ENCODE assay signal across 17 mouse cellular contexts in the genomic region with DNA sequence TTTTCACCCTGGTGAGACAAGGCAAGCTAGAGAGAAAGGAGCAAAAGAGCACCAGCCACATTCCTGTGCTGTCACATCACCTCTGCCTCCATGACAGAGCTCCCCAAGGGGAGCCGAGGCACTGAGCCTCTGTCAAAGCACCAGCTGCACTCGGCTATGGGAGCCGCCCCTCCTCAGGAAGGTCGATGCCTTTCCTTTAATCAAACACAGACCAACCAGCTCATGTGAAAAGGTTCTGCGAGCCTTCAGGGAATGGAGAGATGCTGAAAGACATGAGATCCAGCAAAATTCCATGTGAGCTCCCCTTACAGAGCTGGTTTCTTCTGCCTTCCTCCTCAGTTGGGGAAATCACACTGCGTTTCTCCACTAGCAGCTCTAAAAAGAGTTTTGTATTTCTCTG.
A peak's percentile ranks its signal among the peaks of the same experiment; 100 is the strongest.
DNase-seq lines count a peak whose midpoint lies in the region; ATAC-seq lines count a peak whose summit lies in the region.
"Had no signal": no experiment of that assay in that cellular context is flagged by ENCODE, and none has a peak within 500 bp of the region (broad histone marks: within the 10 kb centered on the region; RNA-seq: fewer than 3 reads in every experiment).

No protein-coding gene starts in this region.

- H3K9ac ChIP-seq in hindbrain, embryonic 12.5 days, result no peak overlapping the region
- H3K9ac ChIP-seq in hindbrain, embryonic 13.5 days, result no peak overlapping the region
- no peak overlapping the region for H3K9ac ChIP-seq in neural tube, embryonic 11.5 days (ENCODE audit: low read length)
- no peak overlapping the region for H3K9ac ChIP-seq in intestine, embryonic 15.5 days
- H3K9ac ChIP-seq: hindbrain, embryonic 15.5 days; liver, embryonic 15.5 days; midbrain, embryonic 12.5 days had no signal

- no peaks in the 10 kb centered on the region for H3K9me3 ChIP-seq in hindbrain, embryonic 12.5 days (replicated peaks)
- no peaks in the 10 kb centered on the region for H3K9me3 ChIP-seq in hindbrain, embryonic 13.5 days
- H3K9me3 ChIP-seq in embryonic facial prominence, embryonic 10.5 days, result no peaks in the 10 kb centered on the region
- H3K9me3 ChIP-seq in neural tube, embryonic 11.5 days (ENCODE audit: control insufficient read depth, low read length), result no peaks in the 10 kb centered on the region
- H3K9me3 ChIP-seq in intestine, embryonic 15.5 days, result no peaks in the 10 kb centered on the region
- H3K9me3 ChIP-seq: forebrain, embryonic 10.5 days; G1E; hindbrain, embryonic 15.5 days; liver, embryonic 15.5 days; midbrain, embryonic 12.5 days had no signal

- no peak overlapping the region for H3K4me2 ChIP-seq in hindbrain, embryonic 12.5 days (replicated peaks)
- no peak overlapping the region for H3K4me2 ChIP-seq in hindbrain, embryonic 13.5 days
- H3K4me2 ChIP-seq in neural tube, embryonic 11.5 days (ENCODE audit: low read depth), result no peak overlapping the region
- no peak overlapping the region for H3K4me2 ChIP-seq in intestine, embryonic 15.5 days (replicated peaks)
- H3K4me2 ChIP-seq: hindbrain, embryonic 15.5 days; liver, embryonic 15.5 days; midbrain, embryonic 12.5 days had no signal

- no peaks in the 10 kb centered on the region for H3K27me3 ChIP-seq in hindbrain, embryonic 12.5 days
- H3K27me3 ChIP-seq in hindbrain, embryonic 13.5 days, result no peaks in the 10 kb centered on the region
- no peaks in the 10 kb centered on the region for H3K27me3 ChIP-seq in embryonic facial prominence, embryonic 10.5 days (replicated peaks; ENCODE audit: low read depth, poor library complexity, severe bottlenecking)
- no peaks in the 10 kb centered on the region for H3K27me3 ChIP-seq in neural tube, embryonic 11.5 days (ENCODE audit: control insufficient read depth, insufficient read depth, low read length)
- no peaks in the 10 kb centered on the region for H3K27me3 ChIP-seq in intestine, embryonic 15.5 days (replicated peaks)
- H3K27me3 ChIP-seq: hindbrain, embryonic 15.5 days; liver, embryonic 15.5 days; midbrain, embryonic 12.5 days had no signal

- peak overlapping the region; percentile 25; the same call in 1 of the 2 replicates for H3K27ac ChIP-seq in hindbrain, embryonic 12.5 days
- no peak overlapping the region for H3K27ac ChIP-seq in hindbrain, embryonic 13.5 days
- H3K27ac ChIP-seq in embryonic facial prominence, embryonic 10.5 days (replicated peaks), result peak overlapping the region; percentile 11; the same call in 1 of the 2 replicates
- H3K27ac ChIP-seq in neural tube, embryonic 11.5 days (ENCODE audit: low read depth, low read length), result no peak overlapping the region
- no peak overlapping the region for H3K27ac ChIP-seq in intestine, embryonic 15.5 days
- H3K27ac ChIP-seq: forebrain, embryonic 10.5 days; hindbrain, embryonic 15.5 days; liver, embryonic 15.5 days; midbrain, embryonic 12.5 days had no signal

- H3K4me1 ChIP-seq in hindbrain, embryonic 12.5 days, result peaks cover 9% of the 10 kb centered on the region; the same call in 1 of the 2 replicates
- peaks cover 9% of the 10 kb centered on the region; the same call in 1 of the 2 replicates for H3K4me1 ChIP-seq in hindbrain, embryonic 13.5 days (replicated peaks)
- H3K4me1 ChIP-seq in embryonic facial prominence, embryonic 10.5 days, result peaks cover 15% of the 10 kb centered on the region
- H3K4me1 ChIP-seq in neural tube, embryonic 11.5 days (ENCODE audit: control insufficient read depth, insufficient read depth, low read length), result no peaks in the 10 kb centered on the region
- no peaks in the 10 kb centered on the region for H3K4me1 ChIP-seq in intestine, embryonic 15.5 days (replicated peaks)
- H3K4me1 ChIP-seq: liver, embryonic 15.5 days had no signal

- DNase-seq in embryonic facial prominence, embryonic 10.5 days (ENCODE audit: low spot score), result peak; percentile 47
- peak; percentile 6 for DNase-seq in gastrocnemius, postnatal 10 days
- peak; percentile 21 for DNase-seq in neural tube, embryonic 11.5 days (ENCODE audit: low spot score)
- DNase-seq in cerebellum, adult 8-10 months, result no peak
- DNase-seq: adrenal gland, adult 8-10 months; cerebellum, adult 11-12 months; kidney, adult 18-20 months; kidney, postnatal 36 days; lung, postnatal 10 days had no signal

- H3K4me3 ChIP-seq in hindbrain, embryonic 12.5 days, result no peak overlapping the region
- no peak overlapping the region for H3K4me3 ChIP-seq in hindbrain, embryonic 13.5 days
- H3K4me3 ChIP-seq in embryonic facial prominence, embryonic 10.5 days, result no peak overlapping the region
- H3K4me3 ChIP-seq in neural tube, embryonic 11.5 days (ENCODE audit: low read depth, low read length), result no peak overlapping the region
- no peak overlapping the region for H3K4me3 ChIP-seq in intestine, embryonic 15.5 days (replicated peaks)
- H3K4me3 ChIP-seq: forebrain, embryonic 10.5 days; hindbrain, embryonic 15.5 days; liver, embryonic 15.5 days; midbrain, embryonic 12.5 days had no signal

- no peaks in the 10 kb centered on the region for H3K36me3 ChIP-seq in hindbrain, embryonic 12.5 days
- no peaks in the 10 kb centered on the region for H3K36me3 ChIP-seq in hindbrain, embryonic 13.5 days
- H3K36me3 ChIP-seq in embryonic facial prominence, embryonic 10.5 days (replicated peaks), result no peaks in the 10 kb centered on the region
- no peaks in the 10 kb centered on the region for H3K36me3 ChIP-seq in neural tube, embryonic 11.5 days (ENCODE audit: control insufficient read depth, insufficient read depth, low read length)
- H3K36me3 ChIP-seq in intestine, embryonic 15.5 days, result no peaks in the 10 kb centered on the region
- H3K36me3 ChIP-seq: forebrain, embryonic 10.5 days; G1E; hindbrain, embryonic 15.5 days; liver, embryonic 15.5 days; midbrain, embryonic 12.5 days had no signal

- ATAC-seq in hindbrain, embryonic 12.5 days (ENCODE audit: low FRiP score), result no peak
- ATAC-seq in hindbrain, embryonic 13.5 days (ENCODE audit: low FRiP score), result no peak
- ATAC-seq in neural tube, embryonic 11.5 days (ENCODE audit: insufficient read depth, low FRiP score, low TSS enrichment), result no peak
- ATAC-seq in intestine, embryonic 15.5 days, result no peak

- 32% methylated on average over 6 of the region's 6 CpGs for whole genome bisulfite sequencing in hindbrain, embryonic 12.5 days
- 50% methylated on average over 6 of the region's 6 CpGs for WGBS in hindbrain, embryonic 13.5 days
- 29% methylated on average over 6 of the region's 6 CpGs for WGBS in embryonic facial prominence, embryonic 10.5 days
- WGBS in neural tube, embryonic 11.5 days, result 49% methylated on average over 6 of the region's 6 CpGs
- WGBS in intestine, embryonic 15.5 days, result 44% methylated on average over 6 of the region's 6 CpGs

Comparison
In these comparisons a context has a peak if more than half of its experiments do, and no peak if none do; other contexts are left out.
1. H3K27ac ChIP-seq: peak in hindbrain, embryonic 12.5 days (single experiment) and embryonic facial prominence, embryonic 10.5 days (single experiment); none in hindbrain, embryonic 13.5 days (single experiment), neural tube, embryonic 11.5 days (single experiment) and intestine, embryonic 15.5 days (single experiment).